Mouse (Mus musculus) lung, postnatal 0 days (tissue): ENCODE data around the gene Acbd6. TPM values are rescaled to one million over a fixed set of nuclear protein-coding genes. Genes with fewer than 3 reads are reported as not detected.

ENCODE experiments used
- ATAC-seq: fragments of 200-750 bp; cut with Nextera tagmentation; 2 replicates; pipeline ENCODE4 v1.8.0; 2017; ENCODE audit warnings: moderate library complexity
- DNase-seq: peaks from one replicate; pipeline ENCODE4 v3.0.0-alpha.2; 2016; ENCODE audit warnings: low spot score
- H3K27ac ChIP-seq: fragments of 300-500 bp; sonication (generic); 2 replicates; pipeline ENCODE4 v1.5.1; 2014; ENCODE audit warnings: antibody characterized with exemption, mild to moderate bottlenecking, low read length, mixed read lengths
- H3K27me3 ChIP-seq: fragments of 300-500 bp; sonication (generic); replicated peaks from 2 replicates; pipeline ENCODE4 v1.6.1; 2014; ENCODE audit warnings: low read length, mixed read lengths; ENCODE audit not compliant: insufficient read depth
- H3K36me3 ChIP-seq: fragments of 300-500 bp; sonication (generic); 2 replicates; pipeline ENCODE4 v1.6.1; 2014; ENCODE audit warnings: low read length, mixed read lengths; ENCODE audit not compliant: insufficient read depth
- H3K4me1 ChIP-seq: fragments of 300-500 bp; sonication (generic); 2 replicates; pipeline ENCODE4 v1.6.1; 2014; ENCODE audit warnings: antibody characterized with exemption, low read depth, low read length, mixed read lengths; ENCODE audit not compliant: insufficient read depth
- H3K4me2 ChIP-seq: fragments of 300-500 bp; sonication (generic); replicated peaks from 2 replicates; pipeline ENCODE4 v1.6.1; 2014; ENCODE audit warnings: low read depth, mild to moderate bottlenecking, low read length, moderate library complexity, mixed read lengths
- H3K4me3 ChIP-seq: fragments of 300-500 bp; sonication (generic); 2 replicates; pipeline ENCODE4 v1.5.1; 2014; ENCODE audit warnings: low read depth, low read length
- H3K9ac ChIP-seq: fragments of 300-500 bp; sonication (generic); replicated peaks from 2 replicates; pipeline ENCODE4 v1.6.1; 2014; ENCODE audit warnings: low read depth, mild to moderate bottlenecking
- H3K9me3 ChIP-seq: fragments of 300-500 bp; sonication (generic); 2 replicates; pipeline ENCODE4 v1.6.1; 2016; ENCODE audit warnings: low read length, mixed read lengths
- CTCF ChIP-seq: IDR thresholded peaks from 2 replicates; pipeline ENCODE4 v1.5.1; 2016; ENCODE audit warnings: antibody characterized with exemption, mild to moderate bottlenecking
- EP300 ChIP-seq: IDR thresholded peaks from 2 replicates; pipeline ENCODE4 v1.6.1; 2016; ENCODE audit warnings: antibody characterized with exemption, mild to moderate bottlenecking, control low read depth
- WGBS: fragments of 180-500 bp; shearing (Covaris S2); extraction: QIAGEN DNeasy Blood & Tissue Kit; methylation state at CpG from one replicate; pipeline ENCODE4 v1.1.7; 2014; 5-methylcytosine and 5-hydroxymethylcytosine counted together
- polyA plus RNA-seq: library from polyadenylated mRNA; unstranded; fragments of >200 nt; fragmentation: Nextera tagmentation; extraction: Ambion mirVana; gene quantifications from 2 replicates; pipeline ENCODE4 v1.2.1, GENCODE M21; 2015

Acbd6 gene
- polyA plus RNA-seq, 1 experiment from 2014 or later: 57.6 TPM

GRCm38 (mm10) chr1:155557642-155558011, 293 bp upstream of the Acbd6 start:
- WGBS: 37% methylated on average over 9 of the region's 9 CpGs
- H3K4me2 ChIP-seq: peak overlapping the region; percentile 84
- peak overlapping the region; percentile 98 for H3K4me3 ChIP-seq
- no peaks in the 10 kb centered on the region for H3K27me3 ChIP-seq
- DNase-seq (peak; percentile 10), ATAC-seq (no peak; the same call in 1 of the 2 replicates)
- peaks cover 5% of the 10 kb centered on the region; the same call in 1 of the 2 replicates for H3K4me1 ChIP-seq
- H3K9me3 ChIP-seq: no peaks in the 10 kb centered on the region
- peak overlapping the region; percentile 54 for H3K27ac ChIP-seq
- H3K36me3 ChIP-seq: no peaks in the 10 kb centered on the region
- TF ChIP-seq CTCF (no peak), EP300 (no peak)
- H3K9ac ChIP-seq: peak overlapping the region; percentile 85; the same call in 1 of the 2 replicates

- no peaks in the 10 kb centered on the region for H3K27me3 ChIP-seq
- no peak overlapping the region for H3K9ac ChIP-seq
- no peak overlapping the region for H3K27ac ChIP-seq
- 85% methylated on average over 4 of the region's 4 CpGs for WGBS
- no peaks in the 10 kb centered on the region for H3K9me3 ChIP-seq
- no peaks in the 10 kb centered on the region for H3K36me3 ChIP-seq
- H3K4me1 ChIP-seq: peaks cover 5% of the 10 kb centered on the region; the same call in 1 of the 2 replicates
- ATAC-seq (no peak), DNase-seq (no peak)
- TF ChIP-seq CTCF: no peak
- no peak for TF ChIP-seq EP300
- H3K4me2 ChIP-seq: no peak overlapping the region
- H3K4me3 ChIP-seq: no peak overlapping the region
Measured at GRCm38 (mm10) chr1:155560021-155560420, 2.1 kb downstream of the Acbd6 start.

- H3K36me3 ChIP-seq: no peaks in the 10 kb centered on the region
- DNase-seq: no peak
- no peak for ATAC-seq
- TF ChIP-seq CTCF (no peak), EP300 (no peak)
- H3K4me3 ChIP-seq: no peak overlapping the region
- H3K27ac ChIP-seq: no peak overlapping the region
- H3K9ac ChIP-seq: no peak overlapping the region
- H3K4me2 ChIP-seq: no peak overlapping the region
- H3K9me3 ChIP-seq: no peaks in the 10 kb centered on the region
- H3K27me3 ChIP-seq: no peaks in the 10 kb centered on the region
- H3K4me1 ChIP-seq: peaks cover 5% of the 10 kb centered on the region; the same call in 1 of the 2 replicates
- 65% methylated on average over 2 of the region's 2 CpGs for WGBS
Measured at GRCm38 (mm10) chr1:155560678-155561077, 2.8 kb downstream of the Acbd6 start.

- 58% methylated on average over 6 of the region's 6 CpGs for WGBS
- H3K9me3 ChIP-seq: no peaks in the 10 kb centered on the region
- H3K4me2 ChIP-seq: no peak overlapping the region
- H3K27ac ChIP-seq: no peak overlapping the region
- TF ChIP-seq EP300 (no peak), CTCF (no peak)
- ATAC-seq (no peak), DNase-seq (no peak)
- no peak overlapping the region for H3K4me3 ChIP-seq
- no peaks in the 10 kb centered on the region for H3K36me3 ChIP-seq
- no peaks in the 10 kb centered on the region for H3K27me3 ChIP-seq
- H3K9ac ChIP-seq: no peak overlapping the region
- peaks cover 5% of the 10 kb centered on the region; the same call in 1 of the 2 replicates for H3K4me1 ChIP-seq
Measured at GRCm38 (mm10) chr1:155562206-155562605, 4.3 kb downstream of the Acbd6 start.

GRCm38 (mm10) chr1:155564741-155565140, 6.8 kb downstream of the Acbd6 start:
- 28% methylated on average over 3 of the region's 3 CpGs for WGBS
- Histone ChIP-seq H3K27ac (no peak overlapping the region), H3K4me2 (no peak overlapping the region), H3K36me3 (peaks cover 7% of the 10 kb centered on the region; the same call in 1 of the 2 replicates), H3K4me1 (peaks cover 4% of the 10 kb centered on the region; the same call in 1 of the 2 replicates), H3K9me3 (0 out of 2 replicates have a peak, but pooled peaks cover 4% of the 10 kb centered on the region), H3K27me3 (no peaks in the 10 kb centered on the region), H3K4me3 (no peak overlapping the region), H3K9ac (no peak overlapping the region)
- ATAC-seq (peak; percentile 55), DNase-seq (peak; percentile 70)
- TF ChIP-seq EP300 (no peak), CTCF (peak; percentile 75)

GRCm38 (mm10) chr1:155568133-155568532, 10.2 kb downstream of the Acbd6 start:
- H3K4me3 ChIP-seq: no peak overlapping the region
- 97% methylated on average over 9 of the region's 9 CpGs for WGBS
- no peak for TF ChIP-seq EP300
- TF ChIP-seq CTCF: peak; percentile 26; the same call in 1 of the 2 replicates
- 0 out of 2 replicates have a peak, but pooled peaks cover 4% of the 10 kb centered on the region for H3K9me3 ChIP-seq
- DNase-seq (no peak), ATAC-seq (no peak)
- peaks cover 7% of the 10 kb centered on the region; the same call in 1 of the 2 replicates for H3K36me3 ChIP-seq
- H3K4me2 ChIP-seq: no peak overlapping the region
- H3K27me3 ChIP-seq: no peaks in the 10 kb centered on the region
- H3K9ac ChIP-seq: no peak overlapping the region
- H3K27ac ChIP-seq: no peak overlapping the region
- H3K4me1 ChIP-seq: no peaks in the 10 kb centered on the region

GRCm38 (mm10) chr1:155569340-155569739, 11.4 kb downstream of the Acbd6 start:
- DNase-seq (no peak), ATAC-seq (no peak)
- H3K9me3 ChIP-seq: 0 out of 2 replicates have a peak, but pooled peaks cover 4% of the 10 kb centered on the region
- H3K9ac ChIP-seq: no peak overlapping the region
- no peaks in the 10 kb centered on the region for H3K27me3 ChIP-seq
- 83% methylated on average over 4 of the region's 4 CpGs for WGBS
- peaks cover 7% of the 10 kb centered on the region; the same call in 1 of the 2 replicates for H3K36me3 ChIP-seq
- H3K4me1 ChIP-seq: no peaks in the 10 kb centered on the region
- H3K4me2 ChIP-seq: no peak overlapping the region
- no peak for TF ChIP-seq CTCF
- no peak for TF ChIP-seq EP300
- no peak overlapping the region for H3K4me3 ChIP-seq
- H3K27ac ChIP-seq: no peak overlapping the region
